Mouse (Mus musculus) myocyte (in vitro differentiated cells): ENCODE measurements around the gene Abca17.

Experiments
- CEBPB ChIP-seq: IDR thresholded peaks from 2 replicates; pipeline ENCODE4 v1.6.1; 2011; ENCODE audit warnings: mild to moderate bottlenecking, moderate library complexity; ENCODE audit not compliant: poor library complexity, insufficient read depth, severe bottlenecking
- MAX ChIP-seq: IDR thresholded peaks from one replicate; pipeline ENCODE4 v1.6.1; 2011; ENCODE audit warnings: low read depth, mild to moderate bottlenecking, control low read depth
- POLR2A ChIP-seq: IDR thresholded peaks from one replicate; pipeline ENCODE4 v1.6.1; 2011; ENCODE audit warnings: low read depth, mild to moderate bottlenecking, control low read depth, moderate library complexity; ENCODE audit not compliant: insufficient read length
- USF1 ChIP-seq: IDR thresholded peaks from one replicate; pipeline ENCODE4 v1.6.1; 2011; ENCODE audit warnings: low read depth, mild to moderate bottlenecking, control low read depth, moderate library complexity

GRCm38 (mm10) chr17:24327656-24328055 is 23.2 kb downstream of the Abca17 start:
- TF ChIP-seq CEBPB = no peak
- TF ChIP-seq POLR2A = no peak
- no peak for TF ChIP-seq MAX
- no peak for TF ChIP-seq USF1
